Mouse (Mus musculus): ENCODE results near the gene Casp2. TPM values are rescaled to one million over a fixed set of nuclear protein-coding genes. Genes with fewer than 3 reads are reported as not detected.

The Casp2 gene
- polyA plus RNA-seq, 1 experiment from 2014 or later: 72.7 TPM

DNA sequence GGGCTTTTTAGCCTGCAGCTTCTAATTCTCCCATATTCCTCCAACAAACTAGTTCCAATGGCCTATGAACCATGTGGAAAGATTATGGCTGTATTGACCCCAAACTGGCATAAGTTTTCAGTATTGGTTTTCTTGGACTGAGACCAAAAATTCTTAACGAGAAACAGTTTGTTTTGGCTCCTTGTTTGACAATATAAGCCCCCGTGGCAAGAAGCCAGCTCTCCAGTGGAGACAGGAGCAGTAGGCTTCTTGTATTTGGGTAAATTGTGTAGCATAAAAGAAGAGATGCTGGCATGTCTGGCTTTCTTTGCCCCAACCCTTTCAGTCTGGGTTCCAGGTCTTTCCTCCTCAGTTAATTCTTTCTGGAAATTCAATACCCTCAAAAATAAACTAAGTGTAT, 11.4 kb downstream of the Casp2 start:
- no peak for DNase-seq (ENCODE audit: low spot score)

GRCm38 (mm10) chr6:42282865-42283528, 18.2 kb downstream of the Casp2 start:
- DNase-seq (ENCODE audit: low spot score): no peak

GRCm38 (mm10) chr6:42286448-42286847, 21.7 kb downstream of the Casp2 start, which contains the start of gene Clcn1:
Clcn1 (plus strand) TSS chr6:42286685.
- no peak for DNase-seq (ENCODE audit: low spot score)

DNA sequence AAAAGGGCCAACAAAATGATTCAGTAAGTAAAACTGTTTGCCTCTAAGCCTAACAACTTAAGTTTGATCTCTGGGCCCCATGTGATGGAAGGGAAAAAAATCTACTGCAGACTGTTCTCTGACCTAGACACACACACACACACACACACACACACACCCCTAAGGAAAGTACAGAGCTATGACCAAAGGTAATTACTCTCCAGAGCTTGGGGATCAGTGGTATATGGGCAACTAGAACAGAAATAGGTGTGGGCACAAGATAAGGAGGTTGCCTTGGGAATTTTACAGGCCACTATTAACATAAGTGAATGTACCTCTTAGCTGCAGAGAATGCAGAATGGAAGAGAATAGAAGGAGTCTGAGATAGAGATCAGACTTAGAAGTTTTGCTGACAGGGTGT, 22.8 kb downstream of the Casp2 start:
- no peak for DNase-seq (ENCODE audit: low spot score)

- peak; percentile 5 for DNase-seq (ENCODE audit: low spot score)
Observed at GRCm38 (mm10) chr6:42293327-42293726, 28.5 kb downstream of the Casp2 start.

GRCm38 (mm10) chr6:42295549-42296094, 30.8 kb downstream of the Casp2 start:
- no peak for DNase-seq (ENCODE audit: low spot score)

GRCm38 (mm10) chr6:42299362-42299761, 34.6 kb downstream of the Casp2 start:
- no peak for DNase-seq (ENCODE audit: low spot score)

DNA sequence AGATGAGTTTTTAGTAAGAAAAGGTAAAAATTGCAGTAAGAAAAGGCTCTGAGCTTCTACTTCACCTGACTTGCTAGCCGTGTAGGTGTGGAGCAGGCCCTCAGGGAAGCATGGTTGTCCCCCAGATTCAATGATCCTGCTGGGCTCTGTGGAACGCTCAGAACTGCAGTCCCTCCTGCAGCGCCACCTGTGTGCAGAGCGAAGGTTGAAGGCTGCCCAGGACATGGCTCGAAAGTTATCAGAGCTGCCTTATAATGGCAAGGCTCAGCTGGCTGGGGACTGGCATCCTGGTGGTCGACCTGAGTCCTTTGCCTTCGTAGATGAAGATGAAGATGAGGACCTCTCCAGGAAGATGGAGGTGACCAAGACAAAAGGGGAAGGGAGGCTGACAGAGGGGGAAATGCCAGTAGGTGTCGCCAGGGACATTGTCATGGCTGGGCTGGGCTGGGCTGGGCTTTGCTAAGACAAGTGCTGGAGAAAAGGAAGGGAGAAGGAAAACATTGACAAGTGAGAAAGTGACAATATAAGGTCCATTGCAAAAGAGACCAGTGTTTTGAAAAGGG, 45.1 kb downstream of the Casp2 start:
- no peak for DNase-seq (ENCODE audit: low spot score)

DNA sequence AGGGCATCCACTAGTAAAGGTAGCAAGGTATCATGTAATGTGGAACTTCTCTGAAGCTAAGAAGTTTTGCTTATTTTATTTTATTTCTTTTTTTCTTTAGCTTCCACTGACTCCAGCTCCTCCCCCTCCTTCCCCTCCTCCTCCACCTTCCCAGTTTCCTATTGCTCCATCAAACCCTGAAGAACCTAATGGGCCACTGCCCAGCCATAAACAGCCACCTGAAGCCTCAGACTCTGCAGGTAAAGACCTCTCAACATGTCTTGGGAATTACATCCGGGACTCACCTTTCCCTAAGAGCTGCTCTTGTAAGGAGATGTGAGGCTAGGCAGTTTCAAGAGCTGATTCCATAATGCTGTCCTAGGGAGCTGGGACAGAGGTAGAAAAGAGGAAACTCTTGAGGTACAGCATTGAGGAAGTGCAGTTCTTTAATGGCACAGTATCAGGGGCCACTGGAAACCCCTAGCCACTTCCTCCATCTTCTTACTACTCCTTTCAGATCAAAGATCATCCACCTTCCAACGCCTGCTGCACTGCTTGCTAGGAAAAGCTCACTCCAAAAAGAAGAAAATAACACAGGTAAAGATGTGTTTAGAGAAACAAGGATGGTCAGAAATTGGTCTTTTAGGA, 45.8 kb downstream of the Casp2 start:
- DNase-seq (ENCODE audit: low spot score): no peak

DNA sequence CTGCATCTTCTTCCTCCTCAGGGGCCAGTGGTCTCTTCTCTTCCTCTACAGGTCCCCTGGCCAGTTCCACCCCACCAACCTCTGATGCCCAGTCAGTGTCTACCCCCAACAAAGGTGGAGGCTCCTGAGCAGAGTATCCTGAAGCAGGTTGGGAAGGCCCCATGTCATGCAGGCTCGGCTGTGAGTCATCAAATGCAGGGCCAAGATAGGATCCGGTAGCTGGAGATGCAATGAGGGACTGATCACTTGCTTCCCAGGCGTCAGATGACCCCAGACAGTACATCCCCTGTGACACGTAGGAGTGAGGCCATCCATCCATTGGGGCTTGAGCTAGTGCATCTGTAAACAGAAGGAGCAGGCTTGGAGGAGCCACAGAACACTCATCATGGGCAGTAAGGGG, 53.5 kb downstream of the Casp2 start:
- DNase-seq (ENCODE audit: low spot score): no peak

DNA sequence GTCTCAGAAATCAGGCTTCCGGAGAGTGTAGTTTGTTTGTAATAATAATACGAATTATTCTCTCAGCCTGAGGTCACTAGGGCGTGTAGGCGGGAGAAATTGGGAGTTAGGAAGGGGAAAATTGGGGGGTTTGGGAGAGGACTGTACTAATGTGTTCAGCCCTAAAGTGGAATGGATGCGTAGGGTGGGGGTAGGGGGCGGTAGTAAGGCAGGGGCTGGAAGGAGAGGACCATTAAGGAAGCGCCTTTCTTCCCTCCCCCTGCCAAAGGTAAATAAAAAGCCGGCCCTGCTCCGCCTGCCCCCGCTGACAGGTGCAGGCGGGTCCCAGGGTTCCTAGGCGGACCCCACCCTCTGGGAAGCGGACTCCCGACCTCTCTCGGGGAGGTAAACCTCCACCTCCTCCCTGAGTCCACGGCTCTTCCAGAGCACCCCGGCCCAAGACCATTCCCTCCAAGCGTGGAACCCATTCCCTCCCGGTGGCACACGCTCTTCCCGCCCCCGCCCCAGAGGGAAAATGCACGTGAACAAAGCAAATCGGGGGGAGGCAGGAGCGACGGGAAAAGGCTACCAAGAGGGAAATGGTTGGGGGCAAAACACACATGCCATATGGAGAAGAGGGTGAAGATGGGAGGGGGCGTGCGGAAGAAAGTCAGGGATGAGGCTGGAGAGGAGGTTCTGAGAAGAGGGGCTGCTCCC, 58.7 kb downstream of the Casp2 start:
- DNase-seq (ENCODE audit: low spot score): no peak

- DNase-seq (ENCODE audit: low spot score): no peak
Observed at GRCm38 (mm10) chr6:42324067-42324481, 59.3 kb downstream of the Casp2 start.

- peak; percentile 47 for DNase-seq (ENCODE audit: low spot score)
Observed at GRCm38 (mm10) chr6:42324482-42325267, 59.9 kb downstream of the Casp2 start, which contains the start of gene Fam131b. Fam131b (minus strand) TSS chr6:42324643.

DNA sequence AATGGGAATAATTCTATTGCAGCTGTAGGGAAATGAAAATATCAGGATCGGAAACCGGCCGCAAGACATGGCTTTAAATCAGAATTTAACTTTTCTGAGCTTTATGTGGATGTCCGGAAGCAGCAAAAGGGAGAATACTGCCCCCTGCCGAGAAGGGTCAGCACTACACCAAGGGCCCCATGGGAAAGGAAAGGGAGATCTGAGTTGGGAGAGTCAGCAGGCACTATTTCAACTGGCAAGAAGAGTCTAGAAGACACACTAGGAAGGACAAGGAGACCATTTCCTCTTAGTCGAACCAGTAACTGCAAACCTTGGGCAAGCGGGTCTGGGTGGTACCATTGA, 60.5 kb downstream of the Casp2 start:
- peak; percentile 74 for DNase-seq (ENCODE audit: low spot score)

DNA sequence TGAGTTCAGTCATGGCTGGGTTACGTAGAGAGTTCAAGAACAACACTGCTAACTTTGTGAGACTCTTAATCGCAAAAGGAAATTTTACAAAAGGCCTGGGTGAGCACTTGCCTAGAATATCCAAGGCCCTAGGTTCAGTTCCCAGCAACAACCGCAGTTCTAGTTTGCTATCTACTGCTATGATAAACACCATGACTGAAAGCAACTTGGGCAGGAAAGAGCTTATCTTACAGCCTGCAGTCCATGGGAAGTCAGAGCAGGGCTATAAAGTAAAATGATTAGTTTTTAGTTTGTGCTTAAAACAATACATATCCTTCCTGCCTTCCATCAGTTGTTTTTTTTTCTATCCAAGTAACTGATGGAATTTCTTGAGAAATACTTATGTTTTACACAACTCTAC, 61.7 kb downstream of the Casp2 start:
- no peak for DNase-seq (ENCODE audit: low spot score)

DNA sequence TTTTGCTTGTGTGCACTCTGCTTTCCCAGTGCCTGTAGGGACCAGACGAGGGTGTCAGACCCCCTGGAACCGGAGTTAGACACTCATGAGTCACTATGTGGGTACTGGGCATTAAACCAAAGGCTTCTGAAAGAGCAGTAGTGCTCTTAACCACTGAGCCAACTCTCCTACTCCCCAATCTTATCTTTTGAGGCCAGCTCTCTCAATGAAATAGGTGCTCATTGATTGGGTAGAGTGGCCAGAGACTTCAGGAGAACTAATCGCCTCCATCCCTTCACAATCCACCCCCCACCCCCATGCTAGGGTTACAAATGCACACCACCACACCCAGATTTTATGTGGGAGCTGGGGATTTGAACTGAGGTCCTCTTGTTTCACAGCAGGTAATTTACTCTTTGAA, 64.0 kb downstream of the Casp2 start:
- no peak for DNase-seq (ENCODE audit: low spot score)

- DNase-seq (ENCODE audit: low spot score): no peak
Observed at GRCm38 (mm10) chr6:42330216-42330615, 65.4 kb downstream of the Casp2 start.

GRCm38 (mm10) chr6:42330946-42331345, 66.2 kb downstream of the Casp2 start:
- no peak for DNase-seq (ENCODE audit: low spot score)
